Mouse (Mus musculus) midbrain, embryonic 16.5 days (tissue): Measurements from ENCODE around the gene Tomm6. TPM values are rescaled to one million over a fixed set of nuclear protein-coding genes. Genes with fewer than 3 reads are reported as not detected.

ENCODE experiments used
- ATAC-seq: fragments of 200-750 bp; cut with Nextera tagmentation; 2 replicates; pipeline ENCODE4 v1.8.0; 2017; ENCODE audit warnings: moderate TSS enrichment
- H3K27ac ChIP-seq: fragments of 300-500 bp; sonication (generic); 2 replicates; pipeline ENCODE4 v1.5.1; 2014; ENCODE audit warnings: mild to moderate bottlenecking, low read length, mixed read lengths
- H3K27me3 ChIP-seq: fragments of 300-500 bp; sonication (generic); 2 replicates; pipeline ENCODE4 v1.6.1; 2014; ENCODE audit warnings: low read depth, low read length, mixed read lengths; ENCODE audit not compliant: control insufficient read depth, insufficient read depth
- H3K36me3 ChIP-seq: fragments of 300-500 bp; sonication (generic); 2 replicates; pipeline ENCODE4 v1.6.1; 2014; ENCODE audit warnings: mild to moderate bottlenecking, low read length, moderate library complexity, mixed read lengths; ENCODE audit not compliant: control insufficient read depth, insufficient read depth
- H3K4me1 ChIP-seq: fragments of 300-500 bp; sonication (generic); 2 replicates; pipeline ENCODE4 v1.6.1; 2014; ENCODE audit warnings: mild to moderate bottlenecking, low read length, mixed read lengths; ENCODE audit not compliant: control insufficient read depth, insufficient read depth
- H3K4me2 ChIP-seq: fragments of 300-500 bp; sonication (generic); 2 replicates; pipeline ENCODE4 v1.6.1; 2014; ENCODE audit warnings: mild to moderate bottlenecking, low read length, mixed read lengths
- H3K4me3 ChIP-seq: fragments of 300-500 bp; sonication (generic); 2 replicates; pipeline ENCODE4 v1.5.1; 2014; ENCODE audit warnings: low read depth, mild to moderate bottlenecking, low read length, moderate library complexity, mixed read lengths
- H3K9ac ChIP-seq: fragments of 300-500 bp; sonication (generic); 2 replicates; pipeline ENCODE4 v1.6.1; 2014; ENCODE audit warnings: low read depth, low read length, mixed read lengths
- H3K9me3 ChIP-seq: fragments of 300-500 bp; sonication (generic); replicated peaks from 2 replicates; pipeline ENCODE4 v1.6.1; 2014; ENCODE audit warnings: mild to moderate bottlenecking, low read length, mixed read lengths; ENCODE audit not compliant: control insufficient read depth, poor library complexity, severe bottlenecking
- WGBS: fragments of 180-500 bp; shearing (Covaris S2); extraction: QIAGEN DNeasy Blood & Tissue Kit; methylation state at CpG from one replicate; pipeline ENCODE4 v1.1.7; 2014; 5-methylcytosine and 5-hydroxymethylcytosine counted together
- polyA plus RNA-seq: library from polyadenylated mRNA; unstranded; fragments of >200 nt; fragmentation: Nextera tagmentation; extraction: Ambion mirVana; gene quantifications from 2 replicates; pipeline ENCODE4 v1.2.1, GENCODE M21; 2015

Tomm6 gene
- polyA plus RNA-seq, 1 experiment from 2014 or later = 252 TPM

DNA sequence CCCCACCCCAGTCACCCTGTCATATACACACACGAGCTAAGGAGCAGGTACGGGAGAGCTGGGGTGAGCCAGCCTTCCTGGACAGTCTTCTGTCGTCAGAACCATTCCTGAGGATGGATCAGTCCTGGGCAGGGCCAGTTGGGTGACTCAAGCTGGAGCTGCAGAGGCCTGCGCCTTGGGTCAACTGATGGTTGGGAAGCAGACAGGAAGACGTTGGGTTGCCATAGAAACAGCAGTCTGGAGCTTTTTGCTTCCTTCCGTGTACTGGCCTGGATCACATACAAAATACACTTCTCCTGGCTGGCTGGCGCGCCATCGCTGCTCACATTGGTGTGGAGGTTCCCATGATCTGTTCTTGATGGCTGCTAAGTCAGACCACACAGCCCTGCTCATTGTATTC lies 13.6 kb upstream of the Tomm6 start:
- H3K9me3 ChIP-seq = no peaks in the 10 kb centered on the region
- H3K4me2 ChIP-seq = no peak overlapping the region
- H3K27ac ChIP-seq = peak overlapping the region; percentile 51
- no peaks in the 10 kb centered on the region for H3K27me3 ChIP-seq
- H3K36me3 ChIP-seq = peaks cover 9% of the 10 kb centered on the region; the same call in 1 of the 2 replicates
- no peaks in the 10 kb centered on the region for H3K4me1 ChIP-seq
- H3K9ac ChIP-seq = no peak overlapping the region
- WGBS = 69% methylated on average over 9 of the region's 9 CpGs
- H3K4me3 ChIP-seq = no peak overlapping the region
- ATAC-seq = peak; percentile 62

GRCm38 (mm10) chr17:47699055-47699454 lies 10.9 kb upstream of the Tomm6 start:
- Histone ChIP-seq H3K9me3 (no peaks in the 10 kb centered on the region), H3K4me1 (peaks cover 8% of the 10 kb centered on the region), H3K9ac (no peak overlapping the region), H3K27ac (no peak overlapping the region), H3K27me3 (no peaks in the 10 kb centered on the region), H3K36me3 (peaks cover 6% of the 10 kb centered on the region; the same call in 1 of the 2 replicates), H3K4me3 (no peak overlapping the region), H3K4me2 (no peak overlapping the region)
- no peak for ATAC-seq
- 76% methylated on average over 2 of the region's 2 CpGs for WGBS

GRCm38 (mm10) chr17:47698156-47698555 lies 10.0 kb upstream of the Tomm6 start:
- WGBS = 91% methylated on average over 10 of the region's 10 CpGs
- Histone ChIP-seq H3K27ac (no peak overlapping the region), H3K4me2 (no peak overlapping the region), H3K27me3 (no peaks in the 10 kb centered on the region), H3K9ac (no peak overlapping the region), H3K36me3 (peaks cover 3% of the 10 kb centered on the region; the same call in 1 of the 2 replicates), H3K9me3 (no peaks in the 10 kb centered on the region), H3K4me1 (peaks cover 10% of the 10 kb centered on the region), H3K4me3 (no peak overlapping the region)
- no peak for ATAC-seq

GRCm38 (mm10) chr17:47695337-47695710 lies 7.1 kb upstream of the Tomm6 start:
- Histone ChIP-seq H3K4me1 (peaks cover 10% of the 10 kb centered on the region), H3K4me3 (peak overlapping the region; percentile 78), H3K27me3 (no peaks in the 10 kb centered on the region), H3K9ac (peak overlapping the region; percentile 88), H3K36me3 (peaks cover 3% of the 10 kb centered on the region; the same call in 1 of the 2 replicates), H3K4me2 (peak overlapping the region; percentile 59), H3K9me3 (no peaks in the 10 kb centered on the region), H3K27ac (peak overlapping the region; percentile 82)
- peak; percentile 16; the same call in 1 of the 2 replicates for ATAC-seq
- 1% methylated on average over 11 of the region's 23 CpGs for WGBS

DNA sequence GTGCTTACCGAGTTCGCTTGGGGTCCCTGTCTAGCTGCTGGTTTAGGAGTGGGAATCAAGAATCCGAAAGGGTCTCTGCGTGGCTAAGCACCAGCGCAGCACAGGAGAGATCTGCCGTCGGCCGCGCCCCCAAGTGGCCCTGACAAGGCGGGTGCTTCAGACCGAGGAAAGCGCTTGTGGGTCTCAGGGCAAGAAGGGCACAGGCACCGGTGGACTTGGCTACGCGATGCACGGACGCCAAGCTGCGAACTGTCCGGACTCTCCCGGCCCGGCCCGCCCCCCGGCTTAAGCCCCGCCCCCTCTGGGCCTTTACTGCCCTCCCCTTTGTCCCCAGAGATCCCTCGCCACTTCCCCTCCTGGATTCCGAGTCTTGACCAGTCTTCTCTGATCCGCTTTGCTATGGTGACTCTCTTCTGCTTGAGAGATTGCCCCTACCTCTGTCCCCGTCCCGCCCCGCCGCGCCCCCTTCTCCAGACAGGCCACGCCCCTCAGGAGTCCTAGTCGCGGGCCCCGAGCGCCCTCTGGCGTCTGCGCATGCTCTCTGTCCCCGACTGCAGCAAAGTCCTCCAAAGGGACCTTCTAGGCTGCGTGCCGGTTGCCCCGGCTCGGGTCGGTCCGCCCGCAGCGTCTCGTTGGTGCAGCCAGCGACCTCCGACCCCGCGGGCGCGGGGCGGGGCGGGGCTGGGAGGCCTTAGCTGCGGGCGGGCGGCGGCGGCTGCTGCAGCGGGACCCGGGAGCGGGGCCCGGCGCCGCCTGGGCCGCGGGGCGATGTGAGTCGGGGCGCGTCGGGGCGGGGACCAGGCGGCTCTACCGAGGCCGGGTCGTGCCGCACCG lies 6.5 kb upstream of the Tomm6 start, which contains the start of gene Prickle4:
TSS of gene Prickle4 (minus strand) at position 234 of the 834 bp plus-strand sequence.
- Histone ChIP-seq H3K27me3 (no peaks in the 10 kb centered on the region), H3K4me1 (peaks cover 16% of the 10 kb centered on the region), H3K4me3 (peak within 1 kb of the TSS; percentile 78), H3K27ac (peak within 1 kb of the TSS; percentile 82), H3K36me3 (peaks cover 3% of the 10 kb centered on the region; the same call in 1 of the 2 replicates), H3K9ac (peak within 1 kb of the TSS; percentile 88), H3K4me2 (peak within 1 kb of the TSS; percentile 59), H3K9me3 (no peaks in the 10 kb centered on the region)
- WGBS = 1% methylated on average over 75 of the region's 82 CpGs
- ATAC-seq = peak; percentile 95

DNA sequence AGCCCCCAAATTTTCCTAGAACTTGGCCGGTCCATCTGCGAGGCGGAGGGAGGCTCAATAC lies 6.1 kb upstream of the Tomm6 start, which contains the start of gene Gm21981:
TSS of gene Gm21981 (minus strand) at position 14 of the 61 bp plus-strand sequence.
- H3K4me2 ChIP-seq = peak within 1 kb of the TSS; percentile 59
- H3K36me3 ChIP-seq = peaks cover 2% of the 10 kb centered on the region; the same call in 1 of the 2 replicates
- ATAC-seq = no peak
- no peaks in the 10 kb centered on the region for H3K27me3 ChIP-seq
- H3K9me3 ChIP-seq = no peaks in the 10 kb centered on the region
- peak within 1 kb of the TSS; percentile 82 for H3K27ac ChIP-seq
- peak within 1 kb of the TSS; percentile 88 for H3K9ac ChIP-seq
- H3K4me1 ChIP-seq = peaks cover 20% of the 10 kb centered on the region
- peak within 1 kb of the TSS; percentile 78 for H3K4me3 ChIP-seq
- 0% methylated on average over 3 of the region's 3 CpGs for WGBS

DNA sequence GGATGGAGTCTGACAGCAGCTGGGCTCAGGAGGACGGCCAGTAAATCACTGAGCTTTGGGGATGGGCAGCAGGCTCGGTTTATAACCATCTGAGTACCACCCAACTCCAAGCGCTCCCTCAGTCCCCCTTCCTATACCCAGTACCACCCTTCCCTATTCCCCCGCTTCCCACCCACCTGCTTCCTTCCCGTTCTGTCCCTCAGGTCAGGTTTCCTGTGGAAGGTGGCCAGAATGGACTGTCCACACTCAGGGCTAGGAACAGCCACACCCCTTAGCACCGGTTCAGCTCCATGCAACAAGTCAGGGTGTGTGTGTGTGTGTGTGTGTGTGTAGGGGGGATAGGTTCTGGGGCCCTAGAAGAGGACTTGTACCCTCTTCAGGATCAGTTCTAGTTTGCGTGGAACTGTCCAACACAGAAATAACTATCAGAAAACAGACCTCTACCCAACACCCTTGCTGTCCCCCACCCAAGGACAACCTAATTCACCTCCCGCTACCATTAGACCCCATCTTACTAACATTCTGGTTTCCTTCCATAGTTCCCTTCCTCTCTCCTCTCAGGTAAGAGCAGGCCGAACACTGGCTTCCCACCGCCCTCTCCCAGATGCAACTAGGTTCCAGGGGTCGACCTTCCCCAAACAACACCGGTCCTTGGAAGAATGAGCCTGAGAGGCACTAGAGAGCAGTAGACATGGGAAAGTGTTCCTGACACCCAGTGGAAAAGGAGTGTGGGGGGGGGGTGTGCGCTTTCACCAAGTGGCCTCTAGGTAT lies 5.7 kb upstream of the Tomm6 start:
- peak overlapping the region; percentile 59 for H3K4me2 ChIP-seq
- H3K27ac ChIP-seq = peak overlapping the region; percentile 82; the same call in 1 of the 2 replicates
- H3K36me3 ChIP-seq = no peaks in the 10 kb centered on the region
- H3K9ac ChIP-seq = peak overlapping the region; percentile 88
- 37% methylated on average over 13 of the region's 13 CpGs for WGBS
- peak overlapping the region; percentile 78 for H3K4me3 ChIP-seq
- no peaks in the 10 kb centered on the region for H3K9me3 ChIP-seq
- no peaks in the 10 kb centered on the region for H3K27me3 ChIP-seq
- peaks cover 21% of the 10 kb centered on the region for H3K4me1 ChIP-seq
- no peak; the same call in 1 of the 2 replicates for ATAC-seq

GRCm38 (mm10) chr17:47691650-47692049 lies 3.5 kb upstream of the Tomm6 start:
- ATAC-seq = no peak
- H3K4me3 ChIP-seq = no peak overlapping the region
- no peak overlapping the region for H3K27ac ChIP-seq
- no peaks in the 10 kb centered on the region for H3K27me3 ChIP-seq
- peaks cover 30% of the 10 kb centered on the region for H3K4me1 ChIP-seq
- H3K9ac ChIP-seq = no peak overlapping the region
- no peaks in the 10 kb centered on the region for H3K36me3 ChIP-seq
- 89% methylated on average over 3 of the region's 3 CpGs for WGBS
- no peaks in the 10 kb centered on the region for H3K9me3 ChIP-seq
- no peak overlapping the region for H3K4me2 ChIP-seq

- no peak overlapping the region for H3K9ac ChIP-seq
- H3K27ac ChIP-seq = no peak overlapping the region
- peak overlapping the region; percentile 97 for H3K4me2 ChIP-seq
- peaks cover 31% of the 10 kb centered on the region for H3K4me1 ChIP-seq
- WGBS = 84% methylated on average over 8 of the region's 8 CpGs
- H3K4me3 ChIP-seq = peak overlapping the region; percentile 85; the same call in 1 of the 2 replicates
- no peaks in the 10 kb centered on the region for H3K36me3 ChIP-seq
- H3K9me3 ChIP-seq = no peaks in the 10 kb centered on the region
- H3K27me3 ChIP-seq = no peaks in the 10 kb centered on the region
- ATAC-seq = no peak
Measured at GRCm38 (mm10) chr17:47689894-47690293, 1.7 kb upstream of the Tomm6 start.
